Mouse (Mus musculus) lung, postnatal 0 days (tissue): ENCODE data around the gene Rnf8. TPM values are rescaled to one million over a fixed set of nuclear protein-coding genes. Genes with fewer than 3 reads are reported as not detected.

ENCODE experiments used
- ATAC-seq: fragments of 200-750 bp; cut with Nextera tagmentation; 2 replicates; pipeline ENCODE4 v1.8.0; 2017; ENCODE audit warnings: moderate library complexity
- DNase-seq: peaks from one replicate; pipeline ENCODE4 v3.0.0-alpha.2; 2016; ENCODE audit warnings: low spot score
- H3K27ac ChIP-seq: fragments of 300-500 bp; sonication (generic); 2 replicates; pipeline ENCODE4 v1.5.1; 2014; ENCODE audit warnings: antibody characterized with exemption, mild to moderate bottlenecking, low read length, mixed read lengths
- H3K27me3 ChIP-seq: fragments of 300-500 bp; sonication (generic); replicated peaks from 2 replicates; pipeline ENCODE4 v1.6.1; 2014; ENCODE audit warnings: low read length, mixed read lengths; ENCODE audit not compliant: insufficient read depth
- H3K36me3 ChIP-seq: fragments of 300-500 bp; sonication (generic); 2 replicates; pipeline ENCODE4 v1.6.1; 2014; ENCODE audit warnings: low read length, mixed read lengths; ENCODE audit not compliant: insufficient read depth
- H3K4me1 ChIP-seq: fragments of 300-500 bp; sonication (generic); 2 replicates; pipeline ENCODE4 v1.6.1; 2014; ENCODE audit warnings: antibody characterized with exemption, low read depth, low read length, mixed read lengths; ENCODE audit not compliant: insufficient read depth
- H3K4me2 ChIP-seq: fragments of 300-500 bp; sonication (generic); replicated peaks from 2 replicates; pipeline ENCODE4 v1.6.1; 2014; ENCODE audit warnings: low read depth, mild to moderate bottlenecking, low read length, moderate library complexity, mixed read lengths
- H3K4me3 ChIP-seq: fragments of 300-500 bp; sonication (generic); 2 replicates; pipeline ENCODE4 v1.5.1; 2014; ENCODE audit warnings: low read depth, low read length
- H3K9ac ChIP-seq: fragments of 300-500 bp; sonication (generic); replicated peaks from 2 replicates; pipeline ENCODE4 v1.6.1; 2014; ENCODE audit warnings: low read depth, mild to moderate bottlenecking
- H3K9me3 ChIP-seq: fragments of 300-500 bp; sonication (generic); 2 replicates; pipeline ENCODE4 v1.6.1; 2016; ENCODE audit warnings: low read length, mixed read lengths
- CTCF ChIP-seq: IDR thresholded peaks from 2 replicates; pipeline ENCODE4 v1.5.1; 2016; ENCODE audit warnings: antibody characterized with exemption, mild to moderate bottlenecking
- EP300 ChIP-seq: IDR thresholded peaks from 2 replicates; pipeline ENCODE4 v1.6.1; 2016; ENCODE audit warnings: antibody characterized with exemption, mild to moderate bottlenecking, control low read depth
- WGBS: fragments of 180-500 bp; shearing (Covaris S2); extraction: QIAGEN DNeasy Blood & Tissue Kit; methylation state at CpG from one replicate; pipeline ENCODE4 v1.1.7; 2014; 5-methylcytosine and 5-hydroxymethylcytosine counted together
- polyA plus RNA-seq: library from polyadenylated mRNA; unstranded; fragments of >200 nt; fragmentation: Nextera tagmentation; extraction: Ambion mirVana; gene quantifications from 2 replicates; pipeline ENCODE4 v1.2.1, GENCODE M21; 2015

The Rnf8 gene
- polyA plus RNA-seq, 1 experiment from 2014 or later: 43.7 TPM

DNA sequence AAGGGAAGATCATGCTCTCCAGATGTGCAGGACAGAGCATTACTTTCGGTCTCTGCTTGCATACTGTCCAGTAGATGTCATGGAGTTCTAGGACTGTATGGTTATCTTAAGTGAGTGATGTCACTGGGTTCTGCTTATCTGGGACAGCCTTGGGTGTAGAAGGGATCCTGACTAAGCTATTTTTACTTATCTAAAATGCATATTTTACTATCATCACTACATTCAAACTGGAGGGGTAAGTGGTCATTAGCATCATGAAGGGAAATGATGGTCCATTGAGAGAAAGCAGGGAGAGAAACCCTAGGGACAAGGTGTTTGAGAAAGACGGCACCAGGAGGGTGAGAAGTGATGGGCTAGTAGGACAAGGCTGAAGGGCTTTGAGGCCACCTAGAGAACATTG, 43.7 kb downstream of the Rnf8 start:
- TF ChIP-seq EP300: no peak
- TF ChIP-seq CTCF: no peak
- Histone ChIP-seq H3K4me2 (no peak overlapping the region), H3K9me3 (no peaks in the 10 kb centered on the region), H3K9ac (no peak overlapping the region), H3K27me3 (no peaks in the 10 kb centered on the region), H3K4me1 (no peaks in the 10 kb centered on the region; the same call in 1 of the 2 replicates), H3K27ac (no peak overlapping the region), H3K36me3 (no peaks in the 10 kb centered on the region), H3K4me3 (no peak overlapping the region)
- whole genome bisulfite sequencing: 49% methylated on average over 2 of the region's 2 CpGs
- DNase-seq (no peak), ATAC-seq (no peak)

DNA sequence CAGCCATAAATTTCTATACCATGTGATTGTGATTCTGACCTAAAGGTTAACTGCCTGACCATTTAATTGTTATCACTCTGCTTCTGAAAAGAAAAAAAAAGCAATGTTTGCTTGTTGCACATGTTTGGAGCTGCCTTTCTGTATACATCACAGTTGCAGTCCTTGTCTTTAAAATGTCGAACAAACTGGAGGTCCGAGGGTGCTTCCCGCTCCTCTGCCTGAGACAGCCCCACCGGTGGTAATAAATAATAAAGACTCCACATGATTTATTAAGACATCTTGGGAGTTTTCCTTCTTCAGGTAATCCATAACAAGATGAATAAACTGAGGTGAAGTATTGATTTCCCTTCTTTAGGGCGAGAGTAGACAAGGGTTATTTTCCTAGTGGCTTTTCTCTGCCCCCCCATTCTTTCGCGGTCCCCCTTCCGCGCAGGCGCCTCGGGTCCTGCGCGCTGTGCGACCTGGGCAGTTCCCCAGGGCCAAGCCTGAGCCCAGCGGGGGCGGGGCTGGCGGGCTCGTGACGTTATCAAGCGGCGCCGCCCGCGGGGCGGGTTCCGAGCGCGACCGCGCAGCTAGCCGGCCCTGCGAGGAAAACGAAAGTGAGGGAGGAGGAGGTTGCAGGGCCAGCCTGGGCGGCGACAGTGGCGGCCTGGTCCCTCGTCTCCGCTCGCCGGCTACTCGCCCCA, 45.6 kb downstream of the Rnf8 start, which contains the start of gene Cmtr1:
Cmtr1 (plus strand) TSS at position 520 of the 686 bp plus-strand sequence.
- TF ChIP-seq EP300 (no peak; the same call in 1 of the 2 replicates), CTCF (no peak)
- peak within 1 kb of the TSS; percentile 98 for H3K4me3 ChIP-seq
- peak; percentile 99 for ATAC-seq
- no peaks in the 10 kb centered on the region; the same call in 1 of the 2 replicates for H3K4me1 ChIP-seq
- H3K36me3 ChIP-seq: no peaks in the 10 kb centered on the region
- no peaks in the 10 kb centered on the region for H3K9me3 ChIP-seq
- WGBS: under 1% methylated on average over 41 of the region's 41 CpGs
- DNase-seq: peak; percentile 96
- peak within 1 kb of the TSS; percentile 92 for H3K27ac ChIP-seq
- H3K4me2 ChIP-seq: peak within 1 kb of the TSS; percentile 75
- H3K9ac ChIP-seq: peak within 1 kb of the TSS; percentile 89
- H3K27me3 ChIP-seq: no peaks in the 10 kb centered on the region

DNA sequence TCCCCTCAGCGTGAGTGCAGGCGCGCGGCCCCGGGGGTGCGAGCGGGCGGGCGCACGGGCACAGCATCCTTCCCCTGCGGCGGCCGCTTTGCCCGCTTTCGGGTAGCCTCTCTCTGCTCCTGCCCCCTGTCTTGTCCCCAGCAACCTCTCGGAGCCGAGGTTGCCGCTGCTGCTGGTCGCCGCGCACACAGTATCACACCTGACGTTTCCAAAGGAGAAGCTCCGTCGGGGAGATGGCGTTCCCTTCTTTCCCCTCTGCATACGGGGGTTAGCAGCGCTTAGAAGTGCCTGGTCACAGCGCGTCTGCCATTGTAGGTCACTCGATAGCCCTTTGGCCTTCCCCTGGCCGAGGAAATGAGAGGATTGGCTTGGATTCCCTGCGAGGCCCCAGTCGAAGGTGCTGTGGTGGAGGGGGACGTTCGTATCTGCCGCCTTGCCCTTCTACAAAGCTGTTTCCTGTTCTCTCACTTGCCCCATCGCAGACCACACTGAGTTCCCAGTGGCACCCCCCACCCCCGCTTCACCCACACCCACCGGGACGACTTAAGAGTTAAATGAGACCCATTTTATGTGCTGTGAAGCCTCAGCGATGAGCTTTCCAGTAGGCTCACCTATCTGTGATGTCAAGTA, 46.3 kb downstream of the Rnf8 start:
- Histone ChIP-seq H3K4me2 (peak overlapping the region; percentile 75), H3K9me3 (no peaks in the 10 kb centered on the region), H3K36me3 (0 out of 2 replicates have a peak, but pooled peaks cover under 1% of the 10 kb centered on the region), H3K27ac (peak overlapping the region; percentile 92), H3K27me3 (no peaks in the 10 kb centered on the region), H3K9ac (peak overlapping the region; percentile 89), H3K4me3 (peak overlapping the region; percentile 98), H3K4me1 (no peaks in the 10 kb centered on the region; the same call in 1 of the 2 replicates)
- peak; percentile 26 for DNase-seq
- TF ChIP-seq CTCF (no peak), EP300 (no peak)
- ATAC-seq: peak; percentile 37
- WGBS: under 1% methylated on average over 37 of the region's 41 CpGs

DNA sequence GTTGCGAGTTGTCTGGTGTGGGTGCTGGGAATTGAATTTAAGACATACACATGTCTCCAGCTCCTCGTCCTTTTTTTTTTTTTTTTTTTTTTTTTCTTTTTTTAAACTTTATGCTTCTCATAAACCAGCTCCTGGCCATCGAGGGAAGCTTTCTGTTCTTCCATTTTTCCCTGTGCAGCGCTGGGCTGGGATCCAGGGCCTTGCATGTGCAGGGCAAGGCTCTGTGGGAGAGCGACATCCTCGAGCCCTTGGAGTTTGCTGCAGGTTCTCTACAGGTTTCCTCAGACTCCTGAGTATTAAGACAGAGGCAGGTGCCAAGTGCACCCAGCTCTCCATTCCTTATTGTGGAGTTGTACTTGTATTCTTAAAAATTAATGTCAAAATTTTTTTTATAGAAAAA, 47.6 kb downstream of the Rnf8 start:
- Histone ChIP-seq H3K4me1 (no peaks in the 10 kb centered on the region; the same call in 1 of the 2 replicates), H3K9ac (no peak overlapping the region), H3K36me3 (peaks cover 5% of the 10 kb centered on the region; the same call in 1 of the 2 replicates), H3K9me3 (no peaks in the 10 kb centered on the region), H3K27me3 (no peaks in the 10 kb centered on the region), H3K27ac (no peak overlapping the region), H3K4me2 (no peak overlapping the region), H3K4me3 (no peak overlapping the region)
- no peak for ATAC-seq
- no peak for DNase-seq
- 87% methylated on average over 6 of the region's 6 CpGs for WGBS
- TF ChIP-seq EP300: no peak
- no peak for TF ChIP-seq CTCF

DNA sequence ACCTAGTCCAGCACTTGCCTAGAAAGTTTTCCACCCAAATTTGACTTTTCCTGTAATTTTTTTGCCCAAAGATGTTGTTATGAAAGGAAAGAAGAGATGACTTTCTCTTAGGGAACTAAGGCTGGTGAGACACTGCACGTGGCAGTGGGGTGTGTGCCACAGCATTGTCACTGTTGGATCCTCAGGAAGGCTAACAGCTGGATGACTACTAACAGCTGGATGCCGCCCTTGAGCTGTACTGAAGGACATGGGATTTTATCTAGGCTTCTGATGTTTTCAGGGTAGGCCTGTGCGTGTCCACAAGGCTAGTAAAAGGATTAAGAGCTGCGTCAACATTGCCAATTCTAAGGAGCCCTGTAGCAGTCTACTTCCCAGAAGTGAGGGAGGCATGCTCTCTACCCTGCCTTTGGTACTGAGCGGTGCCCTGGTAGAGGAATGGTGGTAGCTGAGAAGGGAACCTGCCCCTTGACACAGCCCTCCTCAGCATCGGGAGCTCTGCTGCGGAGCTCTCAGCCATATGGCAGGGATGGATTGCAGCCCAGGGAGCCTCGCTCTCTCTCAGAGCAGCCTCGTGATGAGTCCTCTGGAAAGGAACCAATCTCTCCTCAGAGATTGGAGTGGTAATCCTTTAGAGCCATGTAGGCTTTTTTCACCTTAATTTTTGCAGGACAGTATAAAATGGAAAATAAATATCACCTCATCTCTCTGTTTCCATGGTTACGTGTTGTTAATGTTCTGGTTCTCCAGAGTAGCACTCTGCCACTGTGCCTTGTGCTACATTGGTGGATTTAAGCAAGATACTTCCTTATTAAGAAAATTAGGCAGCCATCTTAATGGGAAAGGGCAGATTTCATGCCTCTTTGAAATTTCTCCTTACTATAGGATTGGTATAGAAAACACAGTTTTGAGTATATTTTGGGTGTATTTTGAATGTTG, 53.7 kb downstream of the Rnf8 start:
- Histone ChIP-seq H3K9me3 (no peaks in the 10 kb centered on the region), H3K27ac (no peak overlapping the region), H3K27me3 (no peaks in the 10 kb centered on the region), H3K36me3 (peaks cover 11% of the 10 kb centered on the region; the same call in 1 of the 2 replicates), H3K4me1 (no peaks in the 10 kb centered on the region), H3K9ac (no peak overlapping the region), H3K4me2 (no peak overlapping the region), H3K4me3 (no peak overlapping the region)
- no peak for ATAC-seq
- WGBS: 77% methylated on average over 10 of the region's 10 CpGs
- no peak for TF ChIP-seq EP300
- no peak for TF ChIP-seq CTCF
- no peak for DNase-seq

DNA sequence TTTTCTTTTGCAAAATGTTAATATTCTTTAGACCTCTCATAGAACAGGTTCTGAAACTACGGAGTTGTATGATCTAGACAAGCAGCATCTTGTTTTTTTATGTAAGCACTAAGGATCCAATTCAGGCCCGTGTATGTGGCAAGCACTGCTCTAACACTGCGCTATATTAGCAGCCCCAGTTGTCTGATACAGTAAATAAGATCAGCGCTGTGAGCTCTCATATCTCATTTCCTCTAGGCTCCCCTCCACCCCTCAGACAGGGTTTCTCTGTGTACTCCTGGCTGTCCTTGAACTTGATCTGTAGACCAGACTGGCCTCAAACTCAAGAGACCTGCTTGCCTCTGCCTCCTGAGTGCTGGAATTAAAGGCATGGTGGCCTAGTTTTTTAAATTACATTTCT, 54.4 kb downstream of the Rnf8 start:
- Histone ChIP-seq H3K9ac (no peak overlapping the region), H3K36me3 (peaks cover 19% of the 10 kb centered on the region; the same call in 1 of the 2 replicates), H3K4me1 (no peaks in the 10 kb centered on the region), H3K27ac (no peak overlapping the region), H3K4me2 (no peak overlapping the region), H3K27me3 (no peaks in the 10 kb centered on the region), H3K9me3 (no peaks in the 10 kb centered on the region), H3K4me3 (no peak overlapping the region)
- 92% methylated on average over 4 of the region's 4 CpGs for WGBS
- TF ChIP-seq CTCF (no peak), EP300 (no peak)
- DNase-seq: no peak
- no peak for ATAC-seq
